Mouse (Mus musculus) forebrain, embryonic 11.5 days (tissue): ENCODE results near the gene Bmp2. TPM values are rescaled to one million over a fixed set of nuclear protein-coding genes. Genes with fewer than 3 reads are reported as not detected.

ENCODE experiments used
- ATAC-seq: fragments of 200-750 bp; cut with Nextera tagmentation; replicated peaks from 2 replicates; pipeline ENCODE4 v1.8.0; 2017; ENCODE audit warnings: moderate TSS enrichment; ENCODE audit not compliant: low FRiP score
- DNase-seq: peaks from one replicate; pipeline ENCODE4 v3.0.0-alpha.2; 2017; ENCODE audit warnings: low spot score
- H3K27ac ChIP-seq: fragments of 300-500 bp; sonication (generic); 2 replicates; pipeline ENCODE4 v1.5.1; 2014; ENCODE audit warnings: low read depth, low read length
- H3K27me3 ChIP-seq: fragments of 300-500 bp; sonication (generic); 2 replicates; pipeline ENCODE4 v1.6.1; 2014; ENCODE audit warnings: mild to moderate bottlenecking, low read length, mixed read lengths; ENCODE audit not compliant: control insufficient read depth, insufficient read depth
- H3K36me3 ChIP-seq: fragments of 300-500 bp; sonication (generic); 2 replicates; pipeline ENCODE4 v1.6.1; 2014; ENCODE audit warnings: mild to moderate bottlenecking, low read length, moderate library complexity, mixed read lengths; ENCODE audit not compliant: control insufficient read depth, insufficient read depth
- H3K4me1 ChIP-seq: fragments of 300-500 bp; sonication (generic); replicated peaks from 2 replicates; pipeline ENCODE4 v1.6.1; 2014; ENCODE audit warnings: low read length, mixed read lengths; ENCODE audit not compliant: control insufficient read depth, insufficient read depth
- H3K4me2 ChIP-seq: fragments of 300-500 bp; sonication (generic); 2 replicates; pipeline ENCODE4 v1.6.1; 2014; ENCODE audit warnings: low read depth, mild to moderate bottlenecking, low read length, moderate library complexity, mixed read lengths; ENCODE audit not compliant: severe bottlenecking
- H3K4me3 ChIP-seq: fragments of 300-500 bp; sonication (generic); 2 replicates; pipeline ENCODE4 v1.5.1; 2014; ENCODE audit warnings: low read depth, low read length
- H3K9ac ChIP-seq: fragments of 300-500 bp; sonication (generic); 2 replicates; pipeline ENCODE4 v1.6.1; 2014; ENCODE audit warnings: low read length
- H3K9me3 ChIP-seq: fragments of 300-500 bp; sonication (generic); 2 replicates; pipeline ENCODE4 v1.6.1; 2016; ENCODE audit warnings: low read length, mixed read lengths; ENCODE audit not compliant: control insufficient read depth
- WGBS: fragments of 180-500 bp; shearing (Covaris S2); extraction: QIAGEN DNeasy Blood & Tissue Kit; methylation state at CpG from one replicate; pipeline ENCODE4 v1.1.7; 2014; 5-methylcytosine and 5-hydroxymethylcytosine counted together
- microRNA-seq: library from miRNA; unstranded; fragments of <30 nt; microRNA quantifications from one replicate; pipeline ENCODE4, GENCODE M21; 2016; ENCODE audit not compliant: insufficient number of aligned reads
- polyA plus RNA-seq: library from polyadenylated mRNA; unstranded; fragments of >200 nt; fragmentation: Nextera tagmentation; extraction: Ambion mirVana; gene quantifications from 2 replicates; pipeline ENCODE4 v1.2.1, GENCODE M21; 2014

Bmp2 gene
- polyA plus RNA-seq, 1 experiment from 2014 or later = 2.6 TPM

GRCm38 (mm10) chr2:133553911-133554285, 1.9 kb downstream of the Bmp2 start:
- Histone ChIP-seq H3K27me3 (peaks cover 42% of the 10 kb centered on the region), H3K36me3 (no peaks in the 10 kb centered on the region), H3K4me2 (peak overlapping the region; percentile 77), H3K4me1 (peaks cover 5% of the 10 kb centered on the region), H3K9me3 (no peaks in the 10 kb centered on the region), H3K9ac (no peak overlapping the region; the same call in 1 of the 2 replicates), H3K4me3 (peak overlapping the region; percentile 39), H3K27ac (no peak overlapping the region)
- ATAC-seq (no peak), DNase-seq (no peak)
- 33% methylated on average over 9 of the region's 9 CpGs for WGBS

GRCm38 (mm10) chr2:133554286-133555021, 2.5 kb downstream of the Bmp2 start:
- ATAC-seq = peak; percentile 64
- no peaks in the 10 kb centered on the region for H3K36me3 ChIP-seq
- peaks cover 5% of the 10 kb centered on the region for H3K4me1 ChIP-seq
- DNase-seq = peak; percentile 70
- H3K27ac ChIP-seq = no peak overlapping the region
- H3K27me3 ChIP-seq = peaks cover 42% of the 10 kb centered on the region
- H3K9me3 ChIP-seq = no peaks in the 10 kb centered on the region
- peak overlapping the region; percentile 77 for H3K4me2 ChIP-seq
- H3K4me3 ChIP-seq = peak overlapping the region; percentile 39
- H3K9ac ChIP-seq = peak overlapping the region; percentile 51
- 1% methylated on average over 50 of the region's 55 CpGs for WGBS

GRCm38 (mm10) chr2:133564248-133564886, 12.4 kb downstream of the Bmp2 start:
- Histone ChIP-seq H3K4me3 (no peak overlapping the region), H3K9me3 (no peaks in the 10 kb centered on the region), H3K4me2 (no peak overlapping the region), H3K27ac (no peak overlapping the region), H3K4me1 (no peaks in the 10 kb centered on the region), H3K36me3 (no peaks in the 10 kb centered on the region), H3K9ac (no peak overlapping the region), H3K27me3 (no peaks in the 10 kb centered on the region)
- WGBS = 84% methylated on average over 10 of the region's 10 CpGs
- DNase-seq = no peak
- no peak for ATAC-seq

GRCm38 (mm10) chr2:133565424-133565823, 13.5 kb downstream of the Bmp2 start:
- no peaks in the 10 kb centered on the region for H3K4me1 ChIP-seq
- H3K36me3 ChIP-seq = no peaks in the 10 kb centered on the region
- DNase-seq (no peak), ATAC-seq (no peak)
- no peaks in the 10 kb centered on the region for H3K9me3 ChIP-seq
- 90% methylated on average over 5 of the region's 5 CpGs for WGBS
- no peak overlapping the region for H3K27ac ChIP-seq
- no peak overlapping the region for H3K4me2 ChIP-seq
- no peak overlapping the region for H3K9ac ChIP-seq
- no peak overlapping the region for H3K4me3 ChIP-seq
- no peaks in the 10 kb centered on the region for H3K27me3 ChIP-seq

GRCm38 (mm10) chr2:133565995-133566710, 14.2 kb downstream of the Bmp2 start:
- ATAC-seq (no peak), DNase-seq (no peak)
- no peaks in the 10 kb centered on the region for H3K27me3 ChIP-seq
- H3K9me3 ChIP-seq = no peaks in the 10 kb centered on the region
- WGBS = 89% methylated on average over 14 of the region's 14 CpGs
- no peaks in the 10 kb centered on the region for H3K4me1 ChIP-seq
- H3K4me3 ChIP-seq = no peak overlapping the region
- H3K36me3 ChIP-seq = no peaks in the 10 kb centered on the region
- H3K9ac ChIP-seq = no peak overlapping the region
- H3K27ac ChIP-seq = no peak overlapping the region
- H3K4me2 ChIP-seq = no peak overlapping the region

- H3K4me3 ChIP-seq = no peak overlapping the region
- DNase-seq = no peak
- H3K27me3 ChIP-seq = no peaks in the 10 kb centered on the region
- no peaks in the 10 kb centered on the region for H3K36me3 ChIP-seq
- 67% methylated on average over 12 of the region's 12 CpGs for WGBS
- H3K9me3 ChIP-seq = no peaks in the 10 kb centered on the region
- no peak for ATAC-seq
- H3K27ac ChIP-seq = no peak overlapping the region
- no peak overlapping the region for H3K9ac ChIP-seq
- no peak overlapping the region for H3K4me2 ChIP-seq
- no peaks in the 10 kb centered on the region for H3K4me1 ChIP-seq
Measured at GRCm38 (mm10) chr2:133591562-133592255, 39.8 kb downstream of the Bmp2 start.

Small RNA genes within 50 kb of the gene (microRNA-seq; reads per million reads assigned to microRNA genes)
- not detected for gene Mir3090
